ENCODE assay signal across 10 mouse cellular contexts in the genomic region with DNA sequence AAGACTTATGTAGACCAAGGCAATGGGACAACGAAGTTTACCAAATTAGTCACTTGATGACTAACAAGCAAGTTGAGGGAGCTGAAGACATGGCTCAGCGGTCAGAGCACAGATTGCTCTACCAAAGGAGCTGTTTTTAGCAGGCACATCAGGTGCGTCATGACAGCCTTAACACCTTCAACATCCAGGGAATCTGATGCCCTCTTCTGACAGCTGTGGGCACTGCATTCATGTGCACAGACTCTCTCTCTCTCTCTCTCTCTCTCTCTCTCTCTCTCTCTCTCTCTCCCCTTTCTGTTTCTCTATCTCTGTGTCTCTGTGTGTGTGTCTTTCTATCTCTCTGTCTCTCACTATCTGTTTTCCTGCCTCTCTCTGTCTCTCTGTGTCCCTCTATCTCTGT. TPM values are rescaled to one million over a fixed set of nuclear protein-coding genes. Genes with fewer than 3 reads are reported as not detected.
DNase-seq lines count a peak whose midpoint lies in the region; ATAC-seq and TF ChIP-seq lines count a peak whose summit lies in the region.
"Had no signal": no experiment of that assay in that cellular context is flagged by ENCODE, and none has a peak within 500 bp of the region (broad histone marks: within the 10 kb centered on the region; RNA-seq: fewer than 3 reads in every experiment).

No protein-coding gene starts in this region.

- no peak overlapping the region for H3K4me3 ChIP-seq in heart, postnatal 0 days (ENCODE audit: low read depth, low read length)

- H3K9ac ChIP-seq in heart, postnatal 0 days (replicated peaks; ENCODE audit: low read depth, low read length), result no peak overlapping the region

- H3K4me1 ChIP-seq in heart, postnatal 0 days (ENCODE audit: control insufficient read depth, insufficient read depth), result no peaks in the 10 kb centered on the region

- TF ChIP-seq CTCF in heart, postnatal 0 days (IDR thresholded peaks at IDR 0.05; ENCODE audit: low read depth), result peak; percentile 41

- H3K27ac ChIP-seq in heart, postnatal 0 days (ENCODE audit: low read depth), result no peak overlapping the region

- no peaks in the 10 kb centered on the region for H3K36me3 ChIP-seq in heart, postnatal 0 days (replicated peaks; ENCODE audit: control insufficient read depth, insufficient read depth, low read length)

- H3K4me2 ChIP-seq in heart, postnatal 0 days (ENCODE audit: low read depth, low read length), result no peak overlapping the region

- 42% methylated on average over 3 of the region's 3 CpGs for WGBS in heart, postnatal 0 days

- no peak for TF ChIP-seq EP300 in heart, postnatal 0 days (IDR thresholded peaks at IDR 0.05; ENCODE audit: low read depth)

- intact Hi-C loops in heart, postnatal 25 days (cut with DNase I), result no loop called here
- intact Hi-C loops in left cerebral cortex, postnatal 10 days (cut with DNase I), result no loop called here

- H3K27me3 ChIP-seq in heart, postnatal 0 days (ENCODE audit: control insufficient read depth, insufficient read depth, low read length), result no peaks in the 10 kb centered on the region

- ATAC-seq in heart, postnatal 0 days (ENCODE audit: insufficient read depth, low read depth), result no peak
- ATAC-seq in neutrophil, adult 5-6 weeks (ENCODE audit: extremely low read depth, insufficient number of reproducible peaks, low FRiP score, poor library complexity, severe bottlenecking), result peak; percentile 87

- no peaks in the 10 kb centered on the region for H3K9me3 ChIP-seq in heart, postnatal 0 days (replicated peaks; ENCODE audit: control insufficient read depth, low read length)

- no peak for DNase-seq in heart, postnatal 0 days (ENCODE audit: low spot score)
- no peak for DNase-seq in heart, postnatal 25 days (ENCODE audit: low spot score)
- DNase-seq in ES-CJ7 (ENCODE audit: low read depth, low spot score), result peak; percentile 31
- peak; percentile 1 for DNase-seq in c-Kit-positive CD71-positive TER-119-negative erythroid progenitor cells, embryonic 14.5 days (ENCODE audit: low read depth)
- no peak for DNase-seq in ovary, adult 18-20 months (ENCODE audit: low spot score)
- no peak for DNase-seq in left cerebral cortex, postnatal 10 days (ENCODE audit: extremely low spot score in 1 of 2, low spot score in 2 of 2)
- no peak for DNase-seq in cerebellum, postnatal 4 days (ENCODE audit: low spot score in 2 of 2)

RNA-seq across cellular contexts. Expression of gene Hist1h2aa, which starts 16.7 kb away (rescaled TPM):
- total RNA-seq in heart, postnatal 0 days (2014; rRNA removed; ENCODE audit: low replicate concordance), result not detected in 2 replicates
- not detected in 2 replicates for polyA plus RNA-seq in heart, postnatal 0 days (2015; fragmentation: Nextera tagmentation; extraction: Ambion mirVana)
- not detected for total RNA-seq in heart, postnatal 25 days (2021)
- total RNA-seq in neutrophil, adult 5-6 weeks (2017), result not detected in 2 replicates
- total RNA-seq in left cerebral cortex, postnatal 10 days (2021), result not detected
- polyA plus RNA-seq: heart, embryonic 14.5 days; liver, embryonic 16.5 days had no signal

RNA-seq across cellular contexts. Expression of gene Hist1h2ba, which starts 17.0 kb away (rescaled TPM):
- not detected in 2 replicates for total RNA-seq in heart, postnatal 0 days (2014; rRNA removed; ENCODE audit: low replicate concordance)
- not detected in 2 replicates for polyA plus RNA-seq in heart, postnatal 0 days (2015; fragmentation: Nextera tagmentation; extraction: Ambion mirVana)
- total RNA-seq in heart, postnatal 25 days (2021), result not detected
- not detected in 2 replicates for total RNA-seq in neutrophil, adult 5-6 weeks (2017)
- not detected for total RNA-seq in left cerebral cortex, postnatal 10 days (2021)
- polyA plus RNA-seq: heart, embryonic 14.5 days; liver, embryonic 16.5 days had no signal

RNA-seq across cellular contexts. Expression of gene Slc17a4, which starts 36.1 kb away (rescaled TPM):
- not detected in 2 replicates for total RNA-seq in heart, postnatal 0 days (2014; rRNA removed; ENCODE audit: low replicate concordance)
- polyA plus RNA-seq in heart, postnatal 0 days (2015; fragmentation: Nextera tagmentation; extraction: Ambion mirVana), result not detected in 2 replicates
- total RNA-seq in heart, postnatal 25 days (2021), result not detected
- not detected in 2 replicates for total RNA-seq in neutrophil, adult 5-6 weeks (2017)
- total RNA-seq in left cerebral cortex, postnatal 10 days (2021), result not detected
- polyA plus RNA-seq: heart, embryonic 14.5 days had no signal

RNA-seq across cellular contexts. Expression of gene Scgn, which starts 40.1 kb away (rescaled TPM):
- total RNA-seq in heart, postnatal 0 days (2014; rRNA removed; ENCODE audit: low replicate concordance), result not detected in 2 replicates
- not detected in 2 replicates for polyA plus RNA-seq in heart, postnatal 0 days (2015; fragmentation: Nextera tagmentation; extraction: Ambion mirVana)
- not detected for total RNA-seq in heart, postnatal 25 days (2021)
- total RNA-seq in neutrophil, adult 5-6 weeks (2017), result not detected in 2 replicates
- total RNA-seq in left cerebral cortex, postnatal 10 days (2021), result under 1 TPM; 0.64 to 0.83 TPM
- polyA plus RNA-seq: heart, embryonic 14.5 days had no signal

Comparison
In these comparisons a context has a peak if more than half of its experiments do, and no peak if none do; other contexts are left out.
1. DNase-seq: peak in ES-CJ7 (single experiment) and c-Kit-positive CD71-positive TER-119-negative erythroid progenitor cells, embryonic 14.5 days (single experiment); none in heart, postnatal 0 days (single experiment), heart, postnatal 25 days (single experiment), ovary, adult 18-20 months (single experiment), left cerebral cortex, postnatal 10 days (0 of 2) and cerebellum, postnatal 4 days (0 of 2).